Mouse (Mus musculus) forebrain, embryonic 13.5 days (tissue): ENCODE measurements around the gene Dxo. TPM values are rescaled to one million over a fixed set of nuclear protein-coding genes. Genes with fewer than 3 reads are reported as not detected.
A peak's percentile ranks its signal among the peaks of the same experiment; 100 is the strongest.

Experiments used
- microRNA-seq: library from miRNA; unstranded; fragments of <30 nt; microRNA quantifications from one replicate; pipeline ENCODE4, GENCODE M21; 2016
- polyA plus RNA-seq: library from polyadenylated mRNA; unstranded; fragments of >200 nt; fragmentation: Nextera tagmentation; extraction: Ambion mirVana; gene quantifications from 2 replicates; pipeline ENCODE4 v1.2.1, GENCODE M21; 2015

Dxo gene
- polyA plus RNA-seq, 1 experiment from 2014 or later = 68.6 TPM

Small RNA genes lying within 50 kb of the gene (microRNA-seq; reads per million reads assigned to microRNA genes)
- gene Mir6970 (1.9 reads per million), gene Mir6971 (4.6 reads per million, percentile 13 among the genes with 10 or more reads in this experiment), gene Mir6972 (not detected)

Other genes with a start within 250 kb of the Dxo start
- gene Gpsm3, start 247.2 kb upstream of the Dxo start, polyA plus RNA-seq = 2.4 and 3.0 TPM in 2 replicates
- 10.2 and 10.5 TPM in 2 replicates for gene Pbx2, start 245.8 kb upstream of the Dxo start, polyA plus RNA-seq
- 2.3 and 2.5 TPM in 2 replicates for gene Ager, start 239.2 kb upstream of the Dxo start, polyA plus RNA-seq
- gene Rnf5, start 233.3 kb upstream of the Dxo start, polyA plus RNA-seq = 302 TPM in 2 replicates
- gene Agpat1, start 232.8 kb upstream of the Dxo start, polyA plus RNA-seq = 74.4 and 77.6 TPM in 2 replicates
- 4.7 and 5.9 TPM in 2 replicates for gene Egfl8, start 221.0 kb upstream of the Dxo start, polyA plus RNA-seq
- gene Ppt2, start 208.5 kb upstream of the Dxo start, polyA plus RNA-seq = 15.9 and 19.7 TPM in 2 replicates
- 2.8 and 6.0 TPM in 2 replicates for gene Prrt1, start 207.5 kb upstream of the Dxo start, polyA plus RNA-seq
- 14.7 and 16.1 TPM in 2 replicates for gene Fkbpl, start 192.3 kb upstream of the Dxo start, polyA plus RNA-seq
- 95.9 and 105 TPM in 2 replicates for gene Atf6b, start 189.9 kb upstream of the Dxo start, polyA plus RNA-seq
- 0.01 and 0.05 TPM in 2 replicates for gene Tnxb, start 166.5 kb upstream of the Dxo start, polyA plus RNA-seq
- gene C4b, start 93.1 kb upstream of the Dxo start, polyA plus RNA-seq = not detected in 2 replicates
- gene Cyp21a1, start 32.5 kb upstream of the Dxo start, polyA plus RNA-seq = not detected in 2 replicates
- 36.6 and 40.0 TPM in 2 replicates for gene Stk19, start 74 bp upstream of the Dxo start, polyA plus RNA-seq
- 50.1 and 57.9 TPM in 2 replicates for gene Skiv2l, start 13.2 kb downstream of the Dxo start, polyA plus RNA-seq
- gene Nelfe, start 13.4 kb downstream of the Dxo start, polyA plus RNA-seq = 106 and 109 TPM in 2 replicates
- 1.9 and 2.0 TPM in 2 replicates for gene Cfb, start 25.5 kb downstream of the Dxo start, polyA plus RNA-seq
- 7.8 and 9.7 TPM in 2 replicates for gene Zbtb12, start 42.5 kb downstream of the Dxo start, polyA plus RNA-seq
- not detected in 2 replicates for gene Gm20547, start 45.0 kb downstream of the Dxo start, polyA plus RNA-seq
- gene C2, start 61.2 kb downstream of the Dxo start, polyA plus RNA-seq = 0.74 and 1.4 TPM in 2 replicates
- 97.9 and 107 TPM in 2 replicates for gene Ehmt2, start 61.5 kb downstream of the Dxo start, polyA plus RNA-seq
- not detected in 2 replicates for gene Slc44a4, start 77.4 kb downstream of the Dxo start, polyA plus RNA-seq
- gene Neu1, start 94.2 kb downstream of the Dxo start, polyA plus RNA-seq = 18.0 and 18.7 TPM in 2 replicates
- gene Hspa1b, start 122.2 kb downstream of the Dxo start, polyA plus RNA-seq = 0.10 and 0.12 TPM in 2 replicates
- gene Gm20481, start 132.9 kb downstream of the Dxo start, polyA plus RNA-seq = not detected in 2 replicates
- 1.5 and 1.6 TPM in 2 replicates for gene Hspa1a, start 135.1 kb downstream of the Dxo start, polyA plus RNA-seq
- gene Hspa1l, start 135.7 kb downstream of the Dxo start, polyA plus RNA-seq = 1.00 and 1.3 TPM in 2 replicates
- 203 and 213 TPM in 2 replicates for gene Lsm2, start 144.8 kb downstream of the Dxo start, polyA plus RNA-seq
- gene Vars, start 164.0 kb downstream of the Dxo start, polyA plus RNA-seq = 88.4 and 104 TPM in 2 replicates
- gene Vwa7, start 179.6 kb downstream of the Dxo start, polyA plus RNA-seq = 0.18 and 0.20 TPM in 2 replicates
- 7.2 and 7.8 TPM in 2 replicates for gene Sapcd1, start 191.0 kb downstream of the Dxo start, polyA plus RNA-seq
- 4.5 and 5.9 TPM in 2 replicates for gene Msh5, start 209.7 kb downstream of the Dxo start, polyA plus RNA-seq
- gene Clic1, start 212.9 kb downstream of the Dxo start, polyA plus RNA-seq = 141 and 147 TPM in 2 replicates
- gene Ddah2, start 222.0 kb downstream of the Dxo start, polyA plus RNA-seq = 543 and 566 TPM in 2 replicates
- not detected in 2 replicates for gene Ly6g6c, start 228.4 kb downstream of the Dxo start, polyA plus RNA-seq
- 0.29 and 0.56 TPM in 2 replicates for gene Mpig6b, start 229.2 kb downstream of the Dxo start, polyA plus RNA-seq
- gene Ly6g6e, start 239.9 kb downstream of the Dxo start, polyA plus RNA-seq = 1.7 and 2.3 TPM in 2 replicates
- gene Ly6g6d, start 241.0 kb downstream of the Dxo start, polyA plus RNA-seq = 0.58 and 0.81 TPM in 2 replicates
- 0.25 TPM in 1 of 2 replicates, not detected in the other for gene Ly6g6f, start 248.6 kb downstream of the Dxo start, polyA plus RNA-seq